ENCODE assay signal across 14 mouse cellular contexts in the genomic region with DNA sequence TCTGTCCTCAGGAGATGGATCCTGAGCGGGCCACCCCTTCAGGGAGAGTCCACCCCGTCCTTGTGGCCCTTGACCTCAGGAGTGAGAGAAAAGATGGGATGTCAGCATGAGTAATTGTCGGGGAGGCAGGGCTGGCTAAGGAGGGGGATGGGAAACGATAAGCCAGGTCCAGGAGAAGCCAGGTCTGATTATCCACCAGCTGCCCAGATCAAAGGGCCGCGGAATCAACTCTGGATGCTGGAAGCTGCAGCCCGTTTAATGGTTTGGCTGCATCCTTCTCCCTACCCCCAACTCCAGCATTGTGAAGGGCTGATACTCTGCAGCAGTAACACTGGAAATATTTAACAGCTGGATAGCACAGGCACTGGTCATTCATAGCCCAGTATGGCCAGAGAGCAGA.
"Had no signal": no experiment of that assay in that cellular context is flagged by ENCODE, and none has a peak within 500 bp of the region (broad histone marks: within the 10 kb centered on the region; RNA-seq: fewer than 3 reads in every experiment).

No protein-coding gene starts in this region.

- ATAC-seq: lung, postnatal 0 days; midbrain, embryonic 16.5 days had no signal

- H3K9me3 ChIP-seq: limb, embryonic 12.5 days; liver, embryonic 15.5 days; midbrain, embryonic 10.5 days; neural tube, embryonic 13.5 days had no signal

- H3K4me3 ChIP-seq: limb, embryonic 12.5 days; liver, embryonic 15.5 days; midbrain, embryonic 10.5 days; neural tube, embryonic 13.5 days had no signal

- H3K9ac ChIP-seq: limb, embryonic 12.5 days; liver, embryonic 15.5 days; neural tube, embryonic 13.5 days had no signal

- H3K4me2 ChIP-seq: limb, embryonic 12.5 days; liver, embryonic 15.5 days; neural tube, embryonic 13.5 days had no signal

- DNase-seq: kidney, adult 8-10 months; kidney, postnatal 25 days; lung, adult 2 months; lung, postnatal 4 days; right cerebral cortex, postnatal 4 days; spleen, adult 18-20 months; thymus, adult 18-20 months; thymus, postnatal 36 days had no signal

- H3K27ac ChIP-seq: limb, embryonic 12.5 days; liver, embryonic 15.5 days; midbrain, embryonic 10.5 days; neural tube, embryonic 13.5 days had no signal

- H3K36me3 ChIP-seq: limb, embryonic 12.5 days; liver, embryonic 15.5 days; midbrain, embryonic 10.5 days; neural tube, embryonic 13.5 days had no signal
